In genomic region chr3:145748626-145749025, GRCm38 (mm10) we compare ENCODE assay signal across 35 mouse cellular contexts. TPM values are rescaled to one million over a fixed set of nuclear protein-coding genes. Genes with fewer than 3 reads are reported as not detected.
"Had no signal": no experiment of that assay in that cellular context is flagged by ENCODE, and none has a peak within 500 bp of the region (broad histone marks: within the 10 kb centered on the region; RNA-seq: fewer than 3 reads in every experiment).

No protein-coding gene starts in this region.

- H3K27ac ChIP-seq: limb, embryonic 10.5 days; limb, embryonic 12.5 days; limb, embryonic 13.5 days; limb, embryonic 15.5 days; liver, embryonic 12.5 days; liver, embryonic 13.5 days; liver, embryonic 14.5 days; liver, embryonic 15.5 days; lung, embryonic 15.5 days; macrophage; midbrain, embryonic 10.5 days; midbrain, embryonic 12.5 days; midbrain, embryonic 13.5 days; midbrain, embryonic 15.5 days; neural tube, embryonic 12.5 days had no signal

- H3K27me3 ChIP-seq: limb, embryonic 12.5 days; limb, embryonic 15.5 days; liver, embryonic 12.5 days; liver, embryonic 13.5 days; liver, embryonic 15.5 days; lung, embryonic 15.5 days; megakaryocyte, embryonic 14.5 days; midbrain, embryonic 12.5 days; midbrain, embryonic 13.5 days; midbrain, embryonic 15.5 days; neural tube, embryonic 12.5 days had no signal

- ATAC-seq: liver, embryonic 12.5 days; liver, postnatal 0 days; lung, postnatal 0 days; midbrain, embryonic 13.5 days; midbrain, embryonic 15.5 days; midbrain, embryonic 16.5 days had no signal

- H3K4me1 ChIP-seq: limb, embryonic 15.5 days; liver, embryonic 15.5 days; lung, embryonic 15.5 days; megakaryocyte, embryonic 14.5 days; midbrain, embryonic 10.5 days; midbrain, embryonic 12.5 days; midbrain, embryonic 15.5 days; neural tube, embryonic 12.5 days had no signal

- H3K4me3 ChIP-seq: limb, embryonic 10.5 days; limb, embryonic 12.5 days; limb, embryonic 13.5 days; limb, embryonic 15.5 days; liver, embryonic 12.5 days; liver, embryonic 13.5 days; liver, embryonic 15.5 days; lung, embryonic 15.5 days; megakaryocyte, embryonic 14.5 days; midbrain, embryonic 10.5 days; midbrain, embryonic 12.5 days; midbrain, embryonic 13.5 days; midbrain, embryonic 15.5 days; myocyte; neural tube, embryonic 12.5 days had no signal

- H3K9me3 ChIP-seq: limb, embryonic 10.5 days; limb, embryonic 12.5 days; limb, embryonic 13.5 days; limb, embryonic 15.5 days; liver, embryonic 12.5 days; liver, embryonic 15.5 days; lung, embryonic 15.5 days; midbrain, embryonic 10.5 days; midbrain, embryonic 12.5 days; midbrain, embryonic 13.5 days; midbrain, embryonic 15.5 days; neural tube, embryonic 12.5 days had no signal

- H3K9ac ChIP-seq: limb, embryonic 12.5 days; limb, embryonic 13.5 days; limb, embryonic 15.5 days; liver, embryonic 12.5 days; liver, embryonic 13.5 days; liver, embryonic 14.5 days; liver, embryonic 15.5 days; liver, postnatal 0 days; lung, embryonic 14.5 days; lung, embryonic 15.5 days; midbrain, embryonic 12.5 days; midbrain, embryonic 13.5 days; midbrain, embryonic 15.5 days; neural tube, embryonic 12.5 days had no signal

- H3K4me2 ChIP-seq: limb, embryonic 12.5 days; limb, embryonic 13.5 days; limb, embryonic 15.5 days; liver, embryonic 11.5 days; liver, embryonic 12.5 days; liver, embryonic 13.5 days; liver, embryonic 15.5 days; lung, embryonic 14.5 days; lung, embryonic 15.5 days; midbrain, embryonic 11.5 days; midbrain, embryonic 12.5 days; midbrain, embryonic 13.5 days; midbrain, embryonic 15.5 days; neural tube, embryonic 12.5 days had no signal

- H3K36me3 ChIP-seq: limb, embryonic 10.5 days; limb, embryonic 12.5 days; limb, embryonic 13.5 days; limb, embryonic 15.5 days; liver, embryonic 12.5 days; liver, embryonic 13.5 days; liver, embryonic 15.5 days; lung, embryonic 15.5 days; midbrain, embryonic 10.5 days; midbrain, embryonic 12.5 days; midbrain, embryonic 13.5 days; midbrain, embryonic 15.5 days; neural tube, embryonic 12.5 days had no signal

- DNase-seq: left cerebral cortex, postnatal 4 days; liver; liver, embryonic 13.5 days; liver, postnatal 0 days; lung, adult 18-20 months; lung, adult 2 months; lung, embryonic 14.5 days; lung, postnatal 10 days; lung, postnatal 14 days; lung, postnatal 36 days; lung, postnatal 4 days; midbrain, embryonic 14.5 days had no signal

RNA-seq across cellular contexts. Expression of gene Ddah1, which starts 9.8 kb away (rescaled TPM):
- total RNA-seq: megakaryocyte progenitor cell, adult 5-6 weeks; megakaryocyte, adult 5-6 weeks; monocyte, adult 5-6 weeks had no signal
